Mouse (Mus musculus) olfactory bulb, adult 2 months (tissue): ENCODE data around the gene Cacna1c. TPM values are rescaled to one million over a fixed set of nuclear protein-coding genes. Genes with fewer than 3 reads are reported as not detected.
A peak's percentile ranks its signal among the peaks of the same experiment; 100 is the strongest.

ENCODE experiments used
- H3K27ac ChIP-seq: fragments of 200-500 bp; 2 replicates; pipeline ENCODE4 v1.5.1; 2012; ENCODE audit warnings: low read depth, low read length; ENCODE audit not compliant: insufficient read depth
- H3K4me1 ChIP-seq: fragments of 200-500 bp; 2 replicates; pipeline ENCODE4 v1.6.1; 2012; ENCODE audit warnings: low read length; ENCODE audit not compliant: control insufficient read depth, insufficient read depth
- H3K4me3 ChIP-seq: fragments of 200-500 bp; 2 replicates; pipeline ENCODE4 v1.5.1; 2012; ENCODE audit warnings: mild to moderate bottlenecking, low read depth, low read length, moderate library complexity; ENCODE audit not compliant: insufficient read depth
- CTCF ChIP-seq: fragments of 200-500 bp; IDR thresholded peaks from 2 replicates; pipeline ENCODE4 v1.5.1; 2012; ENCODE audit warnings: low read depth, mild to moderate bottlenecking, low read length, moderate library complexity; ENCODE audit not compliant: insufficient read depth
- POLR2A ChIP-seq: fragments of 200-500 bp; IDR thresholded peaks from 2 replicates; pipeline ENCODE4 v1.6.1; 2012; ENCODE audit warnings: mild to moderate bottlenecking, low read depth, low read length, moderate library complexity; ENCODE audit not compliant: insufficient read depth
- WGBS: fragments of 180-500 bp; shearing (Covaris S2); methylation state at CpG from one replicate; pipeline ENCODE4 v1.1.7; 2018; 5-methylcytosine and 5-hydroxymethylcytosine counted together
- polyA plus RNA-seq: library from polyadenylated mRNA; stranded (reverse); fragments of >200 nt; gene quantifications from 2 replicates; pipeline ENCODE4 v1.2.4, GENCODE M21; 2012; ENCODE audit warnings: low replicate concordance; ENCODE audit not compliant: missing spikeins, insufficient read depth, insufficient read length

Gene Cacna1c
- polyA plus RNA-seq, 1 experiment = 35.8 TPM

DNA sequence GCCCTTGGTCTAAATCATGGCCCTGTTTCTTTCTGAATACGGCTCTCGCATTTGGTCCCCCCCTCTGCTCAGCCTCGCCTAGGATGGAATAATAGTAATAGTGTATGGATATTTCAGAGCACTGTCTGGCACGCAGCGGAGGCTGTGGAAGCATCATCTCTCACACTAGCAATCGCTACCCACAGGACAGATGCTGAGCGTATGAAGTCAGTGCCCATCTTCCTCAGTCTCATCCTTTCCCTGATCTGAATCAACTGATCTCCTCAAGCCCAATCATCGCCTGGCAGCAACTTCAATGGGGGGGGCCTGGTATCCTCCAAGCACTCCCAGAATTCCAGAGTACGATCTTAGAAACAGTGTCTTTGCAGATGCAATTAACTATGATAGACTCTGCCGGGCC lies 518.2 kb downstream of the Cacna1c start:
- H3K4me1 ChIP-seq = peaks cover 31% of the 10 kb centered on the region
- WGBS = 61% methylated on average over 10 of the region's 10 CpGs
- TF ChIP-seq POLR2A (no peak), CTCF (no peak)
- H3K4me3 ChIP-seq = no peak overlapping the region
- H3K27ac ChIP-seq = peak overlapping the region; percentile 88

DNA sequence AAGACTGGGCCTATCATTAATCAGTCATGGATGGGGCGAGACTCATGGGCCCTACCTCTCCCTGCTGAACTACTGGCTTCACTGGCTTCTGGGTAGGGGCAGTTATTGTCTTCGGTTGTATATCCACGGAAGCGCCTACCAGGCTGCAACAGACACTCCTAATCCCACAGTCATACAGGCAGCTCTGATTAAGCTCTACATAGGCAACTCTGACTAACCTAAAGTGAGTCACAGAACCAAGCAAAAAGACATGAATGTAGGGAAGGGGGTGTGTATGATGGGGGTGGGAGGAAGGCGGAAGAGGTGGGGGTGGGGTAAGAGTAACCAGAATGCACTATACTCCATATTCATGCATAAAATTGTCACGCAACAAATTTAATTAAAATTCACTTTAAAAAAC lies 518.9 kb downstream of the Cacna1c start:
- WGBS = 47% methylated on average over 6 of the region's 6 CpGs
- H3K4me1 ChIP-seq = peaks cover 32% of the 10 kb centered on the region
- TF ChIP-seq POLR2A (no peak), CTCF (no peak)
- no peak overlapping the region for H3K4me3 ChIP-seq
- peak overlapping the region; percentile 74 for H3K27ac ChIP-seq

GRCm38 (mm10) chr6:118674781-118675180 lies 521.4 kb downstream of the Cacna1c start:
- WGBS = 84% methylated on average over 4 of the region's 4 CpGs
- Histone ChIP-seq H3K4me3 (no peak overlapping the region), H3K4me1 (peaks cover 37% of the 10 kb centered on the region), H3K27ac (no peak overlapping the region)
- TF ChIP-seq POLR2A = no peak
- TF ChIP-seq CTCF = no peak

GRCm38 (mm10) chr6:118673974-118674695 lies 522.1 kb downstream of the Cacna1c start:
- Histone ChIP-seq H3K4me1 (peaks cover 37% of the 10 kb centered on the region), H3K4me3 (no peak overlapping the region), H3K27ac (no peak overlapping the region)
- no peak for TF ChIP-seq POLR2A
- TF ChIP-seq CTCF = no peak
- 78% methylated on average over 12 of the region's 12 CpGs for WGBS

DNA sequence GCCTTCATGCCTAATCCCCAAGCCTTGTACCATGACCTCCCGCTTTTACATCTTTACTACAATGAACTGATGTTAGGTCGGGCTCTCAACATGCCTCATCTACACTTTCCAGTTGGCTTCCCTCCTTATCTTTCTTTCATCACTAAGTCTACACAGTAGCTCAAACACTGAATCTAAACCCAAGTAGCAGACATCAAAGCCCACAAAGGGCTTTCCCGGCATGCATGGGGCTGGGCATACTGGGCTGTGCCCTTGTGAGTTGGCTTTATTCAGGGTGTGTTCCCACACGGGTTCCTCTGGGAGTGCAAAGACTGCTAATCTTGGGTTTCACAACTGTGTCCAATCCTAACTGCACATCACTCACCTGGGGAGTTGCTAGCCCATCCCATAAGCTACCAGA lies 542.9 kb downstream of the Cacna1c start:
- 89% methylated on average over 4 of the region's 4 CpGs for WGBS
- TF ChIP-seq POLR2A = no peak
- no peak for TF ChIP-seq CTCF
- Histone ChIP-seq H3K4me1 (peaks cover 7% of the 10 kb centered on the region; the same call in 1 of the 2 replicates), H3K4me3 (no peak overlapping the region), H3K27ac (no peak overlapping the region)

- Histone ChIP-seq H3K27ac (peak overlapping the region; percentile 43), H3K4me3 (no peak overlapping the region), H3K4me1 (peaks cover 15% of the 10 kb centered on the region)
- 61% methylated on average over 6 of the region's 6 CpGs for WGBS
- TF ChIP-seq POLR2A (no peak), CTCF (no peak)
Observed at GRCm38 (mm10) chr6:118649121-118649783, 547.0 kb downstream of the Cacna1c start.

DNA sequence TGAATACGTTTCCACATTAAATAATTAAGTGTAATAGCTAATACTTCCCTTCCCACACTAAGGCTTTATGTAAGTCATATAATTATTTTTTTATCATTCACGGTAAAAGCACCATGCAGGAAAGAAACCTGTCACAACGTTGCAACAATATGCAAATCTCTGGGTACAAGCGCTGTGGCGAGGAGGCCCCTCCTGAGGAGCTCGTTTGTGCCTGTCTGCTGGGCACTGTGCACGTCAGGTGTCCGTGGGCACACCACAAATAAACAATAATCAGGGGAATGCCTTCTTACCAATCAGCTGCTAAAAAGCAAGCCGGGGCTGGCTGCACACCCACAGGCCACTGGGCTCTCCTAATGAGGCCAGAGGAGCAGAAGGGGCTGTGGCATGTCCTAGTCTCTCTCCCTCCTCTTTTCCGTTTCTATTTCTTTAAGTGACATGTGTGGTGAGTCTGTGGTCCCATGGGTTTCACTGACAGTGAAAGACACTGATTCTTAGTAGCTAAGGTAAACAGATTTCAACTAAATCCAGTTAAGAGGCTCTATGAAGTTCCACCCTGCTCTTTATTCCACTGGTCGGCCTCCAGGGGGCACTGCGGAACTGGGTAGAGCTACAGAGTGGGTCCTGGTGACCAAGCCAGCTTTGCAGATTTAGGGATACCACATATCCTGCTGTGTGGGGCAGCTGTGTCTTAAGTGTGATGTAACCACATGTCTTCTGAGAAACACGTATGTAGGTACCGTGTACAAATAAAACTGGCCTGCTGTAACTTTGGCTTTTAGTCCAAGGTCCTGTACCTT lies 549.8 kb downstream of the Cacna1c start:
- no peak for TF ChIP-seq POLR2A
- TF ChIP-seq CTCF = peak; percentile 39; the same call in 1 of the 2 replicates
- Histone ChIP-seq H3K4me1 (peaks cover 15% of the 10 kb centered on the region), H3K4me3 (no peak overlapping the region), H3K27ac (peak overlapping the region; percentile 18; the same call in 1 of the 2 replicates)
- 25% methylated on average over 14 of the region's 14 CpGs for WGBS

GRCm38 (mm10) chr6:118644866-118645265 lies 551.4 kb downstream of the Cacna1c start:
- 71% methylated on average over 12 of the region's 12 CpGs for WGBS
- peaks cover 8% of the 10 kb centered on the region for H3K4me1 ChIP-seq
- TF ChIP-seq POLR2A (no peak), CTCF (no peak)
- no peak overlapping the region for H3K27ac ChIP-seq
- H3K4me3 ChIP-seq = no peak overlapping the region

GRCm38 (mm10) chr6:118643541-118643940 lies 552.7 kb downstream of the Cacna1c start:
- 88% methylated on average over 2 of the region's 2 CpGs for WGBS
- Histone ChIP-seq H3K4me3 (no peak overlapping the region), H3K27ac (no peak overlapping the region), H3K4me1 (peaks cover 8% of the 10 kb centered on the region)
- no peak for TF ChIP-seq CTCF
- no peak for TF ChIP-seq POLR2A
